Mouse (Mus musculus) frontal cortex, postnatal 10 days (tissue): ENCODE data around the gene Gm20908.
"Not testable (repeated sequence)": the region's sequence is repeated elsewhere in the genome, so short reads cannot be mapped to it uniquely, and the experiment has no call there.

Source experiments
- DNase-seq, 2 experiments: peaks; one replicate each; pipeline ENCODE4 v3.0.0; 2022; ENCODE audit warnings: low spot score in 2 of 2, mixed read lengths in 1 of 2

The Gm20908 gene

GRCm38 (mm10) chrY:64472966-64473365 lies at the start of gene Gm20908:
Gene Gm20908 (plus strand): TSS chrY:64473266.
- DNase-seq = not testable (repeated sequence)
